Mouse (Mus musculus) gastrocnemius, adult 8-10 months (tissue): ENCODE measurements at regions not wholly inside any gene's neighbourhood (a gene's known extent, or its start where the extent isn't known, plus 50 kb on each side); places are given as distances from the start of the nearest gene placed in this dataset.

Experiments
- DNase-seq, 2 experiments: peaks; one replicate each; pipeline ENCODE4 v3.0.0; 2022; ENCODE audit warnings: low spot score in 2 of 2

DNA sequence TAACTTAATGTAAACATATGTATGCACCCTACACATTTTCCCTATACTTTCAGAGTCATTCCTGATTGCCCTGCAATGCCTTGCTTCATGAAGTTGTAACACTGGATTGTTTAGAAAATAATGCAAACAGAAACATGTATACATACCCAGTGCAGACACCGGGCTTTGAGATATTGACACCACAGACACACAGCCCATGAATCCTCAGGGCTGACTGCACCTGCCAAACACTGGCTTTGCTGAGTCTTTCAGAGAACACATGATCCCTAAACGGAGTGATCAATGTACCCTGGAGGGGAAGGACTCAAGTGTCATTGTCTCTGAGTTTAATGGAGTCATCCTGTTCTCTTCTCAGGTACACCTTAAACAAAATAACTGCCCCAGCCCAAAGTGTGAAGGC lies 519.4 kb upstream of the Mki67 start:
- no peak for DNase-seq

DNA sequence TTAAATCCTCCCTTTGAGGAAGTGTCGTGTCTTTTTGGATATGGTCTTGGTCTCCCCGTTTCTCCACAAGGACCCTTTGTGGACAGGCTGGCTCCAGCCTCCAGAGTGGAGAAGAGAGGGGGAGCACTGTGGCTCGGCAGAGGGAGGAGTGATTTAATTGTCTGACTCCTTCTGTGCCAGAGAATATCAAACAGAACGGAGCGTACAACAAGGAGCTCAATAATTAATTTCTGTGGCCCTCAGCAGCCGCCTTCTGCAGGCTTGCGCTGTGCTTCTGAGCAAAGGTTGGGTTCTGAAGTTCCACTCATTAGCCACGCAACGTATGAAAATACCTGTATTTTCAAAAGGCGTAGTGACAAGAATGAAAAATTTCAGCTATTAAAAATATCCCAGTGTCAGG lies 520.2 kb upstream of the Mki67 start:
- no peak for DNase-seq

DNA sequence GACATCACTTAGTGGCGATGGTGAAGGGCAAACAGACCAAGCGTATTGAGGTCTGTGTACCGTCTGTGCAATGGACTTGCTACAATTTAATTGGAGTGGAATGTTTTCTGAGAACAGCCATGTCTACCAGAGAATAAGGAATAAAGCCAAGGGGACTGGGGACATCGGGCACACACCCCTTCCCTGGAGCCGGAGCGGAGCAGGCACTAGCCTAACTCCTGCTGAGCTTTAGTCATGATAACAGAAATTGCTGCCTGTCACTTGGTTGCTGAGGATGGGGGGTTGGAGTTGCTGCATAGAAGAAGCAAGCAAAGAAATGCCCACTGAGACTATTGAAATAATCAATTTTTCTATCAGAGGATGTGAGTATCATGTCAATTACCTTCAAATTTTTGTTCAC lies 549.5 kb upstream of the Mki67 start:
- no peak for DNase-seq

DNA sequence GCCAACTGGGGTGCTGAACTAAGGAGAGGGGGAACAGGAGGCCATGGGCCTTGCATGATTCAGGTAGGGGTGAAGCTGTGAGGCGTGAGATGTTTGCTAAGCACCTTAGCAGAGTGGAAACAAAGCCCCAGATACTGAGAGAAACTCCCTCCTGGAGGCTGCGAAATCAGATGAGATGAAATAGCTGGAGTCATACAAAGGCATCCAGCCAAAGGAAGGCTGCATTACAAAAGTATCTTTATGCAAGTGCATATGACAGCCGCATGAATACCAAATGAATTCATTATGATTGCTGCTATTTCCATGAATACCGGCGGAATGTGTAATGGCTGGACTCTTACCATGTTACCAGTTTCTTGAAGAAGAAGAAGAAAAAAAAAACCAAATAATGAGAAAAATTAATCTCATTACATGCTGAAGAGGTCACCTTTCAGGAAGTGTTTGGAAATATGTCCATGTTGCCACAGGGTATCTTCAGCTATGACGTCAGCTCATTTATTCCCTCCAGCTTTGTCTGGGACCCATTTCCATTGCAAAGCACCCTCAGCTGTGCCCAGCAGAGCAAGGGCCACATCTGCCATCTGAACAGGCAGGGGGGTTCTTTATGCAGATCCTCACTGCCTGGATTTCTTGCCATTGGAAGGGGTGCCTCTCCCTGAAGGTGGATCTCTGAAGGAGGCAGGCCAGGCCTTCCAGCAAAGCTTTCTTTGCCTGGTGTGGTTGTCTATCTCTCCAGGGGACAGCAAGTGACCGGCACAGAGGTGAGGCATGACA lies 551.7 kb upstream of the Mki67 start:
- DNase-seq, result no peak

DNA sequence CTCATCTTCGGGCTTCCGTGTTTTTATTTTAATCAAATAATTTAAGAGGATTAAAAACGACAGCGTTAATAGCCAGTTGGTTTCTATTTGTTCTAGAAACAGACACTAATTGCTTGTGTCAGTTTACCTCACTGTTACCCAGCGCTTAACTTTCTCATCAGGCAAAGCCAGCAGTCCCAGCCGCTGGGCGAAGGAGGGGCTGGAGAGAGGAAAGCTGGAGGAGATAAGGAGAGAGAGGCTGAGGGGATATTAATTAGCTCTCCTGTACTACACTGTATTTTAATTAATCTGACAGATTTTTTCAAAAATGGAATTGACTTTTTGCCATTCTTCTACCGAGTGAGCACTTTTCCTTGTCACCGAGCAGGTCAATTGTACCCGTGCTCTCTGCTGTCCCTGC lies 559.5 kb upstream of the Mki67 start:
- no peak for DNase-seq

DNA sequence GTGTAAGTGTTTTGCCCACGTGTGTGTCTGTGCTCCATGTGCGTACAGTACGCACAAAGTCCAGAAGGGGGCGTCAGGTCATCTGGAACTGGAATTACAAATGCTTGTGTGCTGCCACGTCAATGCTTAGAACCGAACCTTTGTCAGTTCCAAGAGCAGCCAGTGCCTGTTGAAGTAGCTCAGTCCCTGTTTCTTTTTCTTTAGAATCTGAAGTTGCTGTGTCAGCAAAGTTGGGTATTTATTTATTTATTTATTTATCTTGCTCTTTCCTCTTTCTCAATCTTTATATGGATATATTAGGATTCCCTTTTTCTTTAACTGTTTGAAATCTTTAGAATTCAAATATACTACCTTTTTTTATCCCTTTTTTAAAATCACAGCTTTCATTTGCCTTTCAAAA lies 567.6 kb upstream of the Mki67 start:
- no peak for DNase-seq

DNA sequence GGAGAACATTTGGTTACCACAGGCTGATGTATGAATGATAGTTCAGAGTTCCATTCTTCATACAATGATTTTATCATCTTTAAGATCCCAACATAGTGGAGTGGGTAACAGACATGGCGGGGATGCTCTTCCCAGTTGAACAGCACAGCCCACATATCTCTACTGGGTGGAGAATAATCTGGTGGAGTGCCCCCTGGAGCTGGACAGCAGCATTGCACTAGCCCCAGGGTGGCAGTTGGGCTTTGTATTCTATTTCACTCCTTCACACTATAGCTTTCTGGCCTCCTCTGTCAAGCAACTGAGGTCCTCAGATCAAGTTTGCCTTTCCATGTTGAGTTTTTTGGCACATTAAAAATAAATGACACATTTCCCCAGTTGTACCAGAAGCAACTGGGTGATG lies 569.4 kb upstream of the Mki67 start:
- DNase-seq, result no peak

DNA sequence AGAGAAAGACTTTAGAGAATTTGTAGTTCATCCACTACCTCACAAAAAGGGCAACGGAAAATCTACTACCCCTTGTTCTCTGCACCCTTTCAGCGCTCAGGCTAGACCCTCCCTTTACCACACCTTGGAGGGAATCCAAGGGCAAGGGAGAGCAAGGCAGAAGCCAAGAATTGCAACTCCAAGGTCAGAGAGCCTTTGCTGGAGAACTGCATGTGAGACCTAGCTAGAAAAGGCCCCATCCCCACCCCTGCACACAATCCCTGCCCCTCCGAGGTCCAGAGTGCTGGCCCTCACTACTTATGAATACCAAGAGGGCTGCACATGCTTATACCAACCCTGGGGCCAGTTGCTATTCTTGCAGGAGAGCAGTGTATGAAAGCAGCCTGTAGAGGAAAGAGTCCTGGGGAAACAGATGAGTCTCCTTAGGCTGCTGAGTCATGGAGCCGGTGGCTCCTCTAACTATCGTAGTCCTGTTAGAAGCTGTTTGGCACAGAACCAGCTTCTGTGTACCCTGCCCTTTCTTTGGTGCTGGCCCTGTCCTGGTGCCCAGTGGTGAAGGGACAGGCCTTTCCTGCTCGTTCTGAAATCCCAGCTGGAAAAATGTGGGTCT lies 577.5 kb upstream of the Mki67 start:
- no peak for DNase-seq

DNA sequence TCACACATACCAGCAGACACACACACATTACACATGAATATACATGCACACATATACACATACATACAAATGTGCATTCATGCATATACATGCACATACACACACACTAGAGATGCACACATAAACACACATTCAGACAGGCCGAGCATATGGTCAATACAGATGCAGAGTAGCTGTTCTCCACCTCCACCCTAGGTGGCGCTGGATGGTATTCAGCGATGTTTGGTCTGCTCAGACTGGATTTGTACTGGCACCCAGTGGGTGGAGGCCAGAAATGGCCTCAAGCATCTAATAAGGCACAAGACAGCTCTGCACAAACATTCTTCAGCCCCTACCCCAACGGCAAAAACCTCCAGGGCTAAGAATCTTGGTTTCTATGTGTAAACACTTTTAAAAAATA lies 578.3 kb upstream of the Mki67 start:
- no peak for DNase-seq

DNA sequence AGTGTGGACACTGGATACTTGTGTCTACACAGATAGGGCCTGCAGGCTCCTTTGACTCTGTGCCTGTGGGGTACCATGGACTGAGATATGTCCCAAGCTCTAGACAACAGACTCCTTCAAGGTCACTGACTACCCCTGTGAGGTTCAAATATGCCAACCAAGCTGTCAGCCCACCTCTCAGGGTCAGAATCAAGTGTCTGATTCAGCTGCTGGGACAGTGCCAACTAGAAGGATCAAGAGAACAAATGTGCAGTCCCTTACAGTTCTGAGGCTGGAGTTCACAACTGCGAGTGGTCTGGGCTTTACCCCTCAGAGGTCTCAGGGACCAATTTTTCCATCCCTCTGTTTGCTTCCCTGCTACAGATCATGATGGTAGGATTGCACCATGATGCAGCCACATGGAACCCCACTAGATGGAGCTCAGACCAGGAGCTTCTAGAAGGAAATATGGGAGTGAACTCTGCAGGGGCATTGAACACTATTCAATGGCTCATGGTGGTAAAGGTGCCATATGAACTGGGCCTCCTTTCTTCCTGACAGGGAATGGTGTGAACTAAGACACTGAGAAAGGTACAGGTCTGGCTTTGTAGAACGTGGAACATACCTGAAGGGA lies 581.8 kb upstream of the Mki67 start:
- DNase-seq, result no peak

DNA sequence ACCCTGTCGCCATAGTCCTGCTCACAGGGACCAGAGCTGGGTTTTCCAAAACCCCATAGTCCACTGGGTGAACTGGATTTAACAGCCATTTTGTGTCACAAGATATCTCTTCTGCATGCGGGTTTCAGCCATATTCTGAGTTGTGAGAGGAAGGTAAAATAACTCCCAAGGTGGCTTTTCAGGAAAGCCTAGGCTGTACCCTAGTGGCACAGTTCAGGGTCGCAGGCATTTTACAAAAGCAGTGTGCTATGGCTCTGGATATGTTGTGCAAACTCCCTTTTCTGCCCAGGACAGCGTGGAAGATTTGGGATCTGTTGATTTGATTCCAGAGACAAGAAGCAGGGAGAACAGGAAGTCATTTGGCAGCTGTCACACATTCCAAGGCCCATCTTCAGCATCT lies 588.3 kb upstream of the Mgmt start:
- DNase-seq, result no peak

DNA sequence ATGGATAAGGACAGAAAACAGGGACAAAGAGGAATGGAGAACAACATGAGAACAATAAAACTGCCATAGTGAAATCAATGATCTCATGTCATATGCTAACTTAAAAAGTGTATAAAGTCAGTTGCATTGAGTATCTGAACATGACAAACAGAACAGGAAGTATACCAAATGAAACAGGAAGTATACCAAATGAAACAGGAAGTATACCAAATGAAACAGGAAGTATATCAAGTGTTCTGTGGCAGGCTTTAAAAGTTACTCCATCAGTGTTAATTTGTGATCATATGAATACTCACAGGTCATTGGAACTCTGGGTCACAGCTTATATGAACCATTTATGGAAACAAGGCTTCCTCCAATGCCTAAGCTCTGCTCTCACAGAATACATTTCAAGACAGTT lies 585.6 kb upstream of the Mgmt start:
- no peak for DNase-seq

DNA sequence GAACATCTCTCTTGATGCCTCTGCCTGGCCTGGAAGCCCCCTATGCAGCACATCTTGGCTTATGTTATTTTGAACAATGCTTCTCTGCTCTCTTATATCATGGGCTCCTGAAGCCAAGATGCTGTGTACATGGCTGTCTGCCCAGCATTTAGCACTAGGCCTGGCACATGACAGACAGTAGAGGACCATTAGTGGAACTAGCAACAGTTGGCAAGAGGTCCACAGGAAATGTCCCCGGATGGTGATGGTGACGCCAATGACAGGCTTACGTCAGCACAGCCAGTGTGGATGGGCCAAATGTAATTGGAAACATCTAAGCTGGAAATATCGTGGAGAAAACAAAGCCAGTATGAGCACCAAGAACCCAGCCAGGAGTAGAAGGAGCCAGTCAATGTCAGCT lies 567.1 kb upstream of the Mgmt start:
- peak in 1 of 2 experiments; percentile 7 for DNase-seq

DNA sequence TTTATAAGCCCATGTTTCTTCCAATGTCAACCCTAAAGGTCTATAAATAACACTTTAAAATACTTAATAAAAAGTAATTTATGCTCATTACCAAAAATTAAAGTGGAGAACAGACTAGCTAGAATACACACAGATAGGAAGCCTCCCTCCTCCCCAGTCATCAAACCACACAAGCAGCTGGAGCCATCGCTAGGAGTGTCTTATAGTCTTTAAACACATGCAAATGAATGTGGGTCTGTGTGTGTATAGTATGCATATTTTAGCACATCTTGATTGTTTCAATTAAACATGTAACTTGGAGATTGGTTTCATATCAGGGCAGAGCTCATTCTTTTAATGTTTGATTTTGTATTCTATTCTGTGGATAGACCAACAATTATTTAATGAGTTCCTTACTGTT lies 564.0 kb upstream of the Mgmt start:
- no peak for DNase-seq

DNA sequence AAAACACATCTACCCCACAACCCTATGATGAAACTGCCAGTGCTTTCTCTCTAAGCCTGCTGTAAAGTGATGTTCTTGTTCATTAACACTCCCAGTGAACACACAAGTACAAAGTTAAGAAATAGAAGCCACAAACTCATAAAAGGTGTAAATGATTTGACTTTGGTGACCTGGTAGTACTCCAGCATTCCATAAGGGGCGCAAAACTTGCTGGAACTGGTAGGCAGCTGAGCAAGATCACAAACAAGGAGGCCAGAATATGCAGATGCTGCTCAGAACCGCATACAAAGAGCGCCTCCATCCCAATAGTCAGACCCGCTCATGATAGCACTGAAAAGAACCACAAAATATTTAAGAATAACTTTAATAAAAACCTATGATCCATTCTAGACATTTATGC lies 561.6 kb upstream of the Mgmt start:
- DNase-seq, result no peak

DNA sequence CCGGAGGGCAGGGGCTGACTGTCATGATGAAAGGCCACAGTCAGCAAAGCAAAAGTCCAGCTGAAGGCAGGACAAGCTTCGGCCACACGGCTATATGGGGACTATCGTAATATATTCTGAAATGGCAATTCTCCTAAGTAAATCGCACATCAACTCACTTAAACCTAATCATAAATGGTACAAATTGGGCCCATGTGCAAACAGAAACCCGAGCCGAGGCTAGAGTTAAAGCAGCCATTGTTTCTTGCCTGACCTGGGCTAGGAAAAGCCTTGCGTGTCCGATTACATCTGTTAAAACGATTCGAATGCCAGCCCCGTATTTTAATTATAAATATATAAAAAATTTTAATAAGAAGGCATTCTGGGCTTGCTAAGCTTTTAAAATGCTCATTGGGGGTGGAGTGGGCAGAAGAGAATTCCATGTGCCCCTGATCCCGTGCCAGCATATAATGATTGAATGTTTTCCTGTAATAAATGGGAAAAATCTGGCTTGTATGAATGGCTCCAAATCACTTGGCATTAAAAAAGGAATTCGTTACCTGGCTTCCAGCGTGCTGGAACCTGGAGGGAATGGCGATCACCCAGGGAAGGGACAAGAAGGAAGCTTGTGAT lies 552.7 kb upstream of the Mgmt start:
- DNase-seq, result no peak

DNA sequence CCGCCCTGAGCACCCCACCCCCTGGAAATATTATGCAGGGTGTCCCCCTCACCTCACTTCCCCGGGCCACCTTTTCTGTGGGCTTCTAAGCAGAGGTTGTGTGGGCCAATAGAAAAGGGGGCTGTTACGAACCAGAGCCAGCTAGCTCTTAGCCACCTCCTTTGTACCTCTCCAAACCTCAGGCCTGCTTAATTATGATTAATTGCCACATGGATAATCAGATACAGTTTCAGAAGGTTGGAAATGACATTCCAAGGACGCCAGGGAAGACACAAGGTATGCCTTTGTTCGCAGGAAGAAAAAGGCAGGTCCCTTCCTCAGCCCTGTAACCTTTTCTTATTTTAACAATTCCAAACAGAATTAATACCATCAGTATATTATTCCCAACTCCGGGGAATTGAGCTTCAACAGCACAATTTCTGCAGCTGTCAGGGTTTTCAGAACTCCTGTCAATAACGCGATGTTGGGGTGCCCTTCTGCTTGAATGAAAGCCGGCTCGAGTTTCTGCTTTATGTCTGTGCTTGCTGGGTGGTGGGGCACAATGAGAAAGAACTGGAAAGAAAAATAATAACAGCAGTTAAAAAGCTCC lies 552.1 kb upstream of the Mgmt start:
- DNase-seq, result no peak

DNA sequence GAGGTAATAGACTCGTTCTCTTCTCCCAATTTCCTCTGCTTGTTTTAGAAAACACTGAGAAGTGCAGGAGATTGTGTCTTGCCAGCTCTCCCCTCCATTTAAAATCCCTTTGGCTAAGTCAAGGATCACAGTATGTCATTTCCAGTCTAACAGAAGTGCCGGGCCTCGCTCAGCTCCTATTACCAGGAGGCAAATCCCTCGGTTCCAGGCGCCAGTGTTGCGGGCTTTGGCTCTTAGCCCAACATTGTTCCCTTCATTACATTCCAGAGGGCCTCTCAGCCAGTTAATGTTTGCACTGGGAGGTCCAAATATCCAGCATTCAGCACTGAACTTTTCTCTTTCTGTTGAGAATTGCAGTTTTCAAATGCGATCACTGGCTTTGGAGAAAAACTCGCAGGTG lies 551.6 kb upstream of the Mgmt start:
- DNase-seq, result peak in 1 of 2 experiments; percentile 30

DNA sequence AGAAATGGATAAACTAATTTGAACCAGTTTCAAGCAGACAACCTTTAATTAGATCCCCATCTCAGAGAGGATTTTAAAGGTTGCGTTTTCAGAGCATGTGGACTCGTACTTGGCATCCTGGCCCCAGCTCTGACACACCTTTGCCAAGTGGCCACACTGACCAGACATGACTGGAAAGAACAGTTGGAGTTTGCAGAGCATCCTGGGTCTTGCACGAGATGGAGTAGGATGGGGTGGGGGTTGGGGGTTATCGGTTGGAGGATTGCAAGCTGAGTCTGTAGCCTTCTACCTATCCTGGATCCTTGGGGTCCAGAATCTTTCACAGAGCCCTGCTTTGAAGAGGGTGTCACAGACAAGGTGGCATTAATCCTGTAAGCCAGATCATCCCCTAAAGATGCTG lies 550.9 kb upstream of the Mgmt start:
- no peak for DNase-seq

DNA sequence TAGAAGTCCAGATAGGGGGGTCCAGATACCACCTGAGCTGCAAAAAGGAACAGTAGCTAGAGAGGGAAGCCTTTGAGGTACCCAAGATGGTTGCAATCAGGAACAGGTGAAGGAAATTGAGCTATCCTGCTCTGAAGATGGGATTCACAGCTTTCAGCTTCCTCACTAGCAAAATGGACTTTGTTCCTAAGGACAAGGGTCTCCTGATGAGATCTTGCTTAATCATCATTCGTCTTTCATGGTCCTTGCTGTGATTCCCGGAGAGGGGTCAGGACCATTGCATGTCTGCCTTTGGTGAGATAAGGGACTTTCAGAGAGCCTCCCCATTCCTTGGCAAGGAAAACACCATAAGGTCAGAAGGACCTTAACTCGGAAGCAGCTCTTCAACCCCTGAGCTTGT lies 549.4 kb upstream of the Mgmt start:
- no peak for DNase-seq

DNA sequence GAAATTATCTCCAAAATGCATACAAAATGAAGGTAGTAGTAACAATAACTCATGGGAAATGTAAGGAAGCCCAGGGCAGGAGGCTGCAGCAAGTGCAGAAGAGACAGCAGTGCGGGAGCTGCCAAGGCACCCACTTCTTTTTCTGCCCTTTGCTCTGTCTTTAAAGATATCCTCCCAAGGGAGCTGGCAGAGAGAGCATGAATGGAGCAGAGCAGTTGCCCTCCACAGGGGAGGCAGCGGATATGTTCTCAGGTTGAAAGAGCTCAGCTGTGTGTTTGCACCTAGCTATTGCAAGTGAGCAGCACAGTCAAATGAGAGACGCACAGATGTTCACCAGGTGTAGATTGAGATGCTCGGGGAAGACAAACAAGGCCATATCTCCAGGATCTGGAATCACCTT lies 547.9 kb upstream of the Mgmt start:
- DNase-seq, result no peak

DNA sequence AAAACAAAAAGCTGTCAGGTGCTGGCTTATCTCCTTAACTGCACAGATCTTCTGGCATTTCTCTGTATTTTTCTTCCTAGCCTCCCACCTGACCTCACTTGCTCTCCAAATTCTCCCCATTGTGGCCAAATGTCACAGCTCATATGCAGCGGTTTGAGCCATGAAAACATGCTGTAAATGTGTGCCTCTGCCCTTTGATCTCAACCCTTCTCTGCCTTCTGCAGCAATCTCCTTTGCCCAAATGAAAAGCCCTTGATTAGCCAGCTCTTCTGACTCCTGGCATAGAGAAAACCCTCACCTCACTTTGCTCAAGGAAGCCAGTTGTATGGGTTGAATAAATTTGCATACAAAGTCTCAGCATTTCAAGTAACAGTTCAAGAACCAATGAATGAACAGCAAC lies 546.1 kb upstream of the Mgmt start:
- no peak for DNase-seq
